Mouse (Mus musculus) liver, embryonic 11.5 days (tissue): Measurements from ENCODE around the gene Gm13285. TPM values are rescaled to one million over a fixed set of nuclear protein-coding genes. Genes with fewer than 3 reads are reported as not detected.

Experiments used
- ATAC-seq: fragments of 200-750 bp; cut with Nextera tagmentation; replicated peaks from 2 replicates; pipeline ENCODE4 v1.8.0; 2017; ENCODE audit warnings: moderate number of reproducible peaks, mild to moderate bottlenecking, moderate TSS enrichment, moderate library complexity; ENCODE audit not compliant: low FRiP score
- DNase-seq: peaks from one replicate; pipeline ENCODE4 v3.0.0-alpha.2; 2017; ENCODE audit warnings: low spot score
- H3K27ac ChIP-seq: fragments of 300-500 bp; sonication (generic); 2 replicates; pipeline ENCODE4 v1.5.1; 2014; ENCODE audit warnings: mild to moderate bottlenecking, low read depth, low read length, control low read depth
- H3K27me3 ChIP-seq: fragments of 300-500 bp; sonication (generic); replicated peaks from 2 replicates; pipeline ENCODE4 v1.6.1; 2014; ENCODE audit warnings: low read length, mixed read lengths; ENCODE audit not compliant: control insufficient read depth, insufficient read depth
- H3K36me3 ChIP-seq: fragments of 300-500 bp; sonication (generic); 2 replicates; pipeline ENCODE4 v1.6.1; 2014; ENCODE audit warnings: mild to moderate bottlenecking, low read length, moderate library complexity, mixed read lengths; ENCODE audit not compliant: control insufficient read depth, insufficient read depth
- H3K4me1 ChIP-seq: fragments of 300-500 bp; sonication (generic); replicated peaks from 2 replicates; pipeline ENCODE4 v1.6.1; 2014; ENCODE audit warnings: low read length, mixed read lengths; ENCODE audit not compliant: control insufficient read depth, insufficient read depth
- H3K4me2 ChIP-seq: fragments of 300-500 bp; sonication (generic); 2 replicates; pipeline ENCODE4 v1.6.1; 2014; ENCODE audit warnings: mild to moderate bottlenecking, control low read depth, moderate library complexity
- H3K4me3 ChIP-seq: fragments of 300-500 bp; sonication (generic); 2 replicates; pipeline ENCODE4 v1.5.1; 2014; ENCODE audit warnings: low read depth, low read length, control low read depth
- H3K9ac ChIP-seq: fragments of 300-500 bp; sonication (generic); 2 replicates; pipeline ENCODE4 v1.6.1; 2014; ENCODE audit warnings: low read depth, low read length, control low read depth
- H3K9me3 ChIP-seq: fragments of 300-500 bp; sonication (generic); 2 replicates; pipeline ENCODE4 v1.6.1; 2016; ENCODE audit warnings: low read length, inconsistent platforms, mixed read lengths; ENCODE audit not compliant: control insufficient read depth
- WGBS: fragments of 180-500 bp; shearing (Covaris S2); extraction: QIAGEN DNeasy Blood & Tissue Kit; methylation state at CpG from one replicate; pipeline ENCODE4 v1.1.7; 2014; 5-methylcytosine and 5-hydroxymethylcytosine counted together
- polyA plus RNA-seq: library from polyadenylated mRNA; unstranded; fragments of >200 nt; fragmentation: Nextera tagmentation; extraction: Ambion mirVana; gene quantifications from 2 replicates; pipeline ENCODE4 v1.2.1, GENCODE M21; 2014

Gene Gm13285
- polyA plus RNA-seq, 1 experiment from 2014 or later = 0.26 TPM

- WGBS = 45% methylated on average over 1 of the region's 1 CpGs
- H3K27me3 ChIP-seq = no peaks in the 10 kb centered on the region
- DNase-seq = no peak
Observed at GRCm38 (mm10) chr4:88849698-88850097, 50.2 kb downstream of the Gm13285 start, which contains the start of gene Ifna1. Gene Ifna1, plus strand, starts transcription at chr4:88850087.

More at GRCm38 (mm10) chr4:88849698-88850097, 50.2 kb downstream of the Gm13285 start, which contains the start of gene Ifna1:
- ATAC-seq = no peak
- Histone ChIP-seq H3K4me1 (no peaks in the 10 kb centered on the region), H3K36me3 (no peaks in the 10 kb centered on the region), H3K4me2 (no peak within 1 kb of the TSS), H3K9me3 (no peaks in the 10 kb centered on the region), H3K27ac (no peak within 1 kb of the TSS), H3K4me3 (no peak within 1 kb of the TSS), H3K9ac (no peak within 1 kb of the TSS)

Other genes with a start within 250 kb of the Gm13285 start
- not detected in 2 replicates for gene Ifna15, start 241.4 kb upstream of the Gm13285 start, polyA plus RNA-seq
- gene Ifna14, start 227.9 kb upstream of the Gm13285 start, polyA plus RNA-seq = not detected in 2 replicates
- not detected in 2 replicates for gene Ifna9, start 207.3 kb upstream of the Gm13285 start, polyA plus RNA-seq
- not detected in 2 replicates for gene Ifna12, start 196.3 kb upstream of the Gm13285 start, polyA plus RNA-seq
- gene C87499, start 165.3 kb upstream of the Gm13285 start, polyA plus RNA-seq = not detected in 2 replicates
- not detected in 2 replicates for gene Ifna13, start 155.2 kb upstream of the Gm13285 start, polyA plus RNA-seq
- not detected in 2 replicates for gene Ifna16, start 122.7 kb upstream of the Gm13285 start, polyA plus RNA-seq
- gene Ifna2, start 115.8 kb upstream of the Gm13285 start, polyA plus RNA-seq = not detected in 2 replicates
- gene Ifnab, start 108.3 kb upstream of the Gm13285 start, polyA plus RNA-seq = not detected in 2 replicates
- gene Gm26566, start 77.9 kb upstream of the Gm13285 start, polyA plus RNA-seq = 0.85 and 0.96 TPM in 2 replicates
- 65.1 and 72.9 TPM in 2 replicates for gene Klhl9, start 77.2 kb upstream of the Gm13285 start, polyA plus RNA-seq
- not detected in 2 replicates for gene Gm13271, start 44.8 kb upstream of the Gm13285 start, polyA plus RNA-seq
- not detected in 2 replicates for gene Gm13283, start 39.5 kb upstream of the Gm13285 start, polyA plus RNA-seq
- gene Gm13290, start 25.8 kb upstream of the Gm13285 start, polyA plus RNA-seq = not detected in 2 replicates
- gene Gm13289, start 22.7 kb upstream of the Gm13285 start, polyA plus RNA-seq = not detected in 2 replicates
- not detected in 2 replicates for gene Gm13272, start 19.8 kb upstream of the Gm13285 start, polyA plus RNA-seq
- not detected in 2 replicates for gene Ifnz, start 17.5 kb upstream of the Gm13285 start, polyA plus RNA-seq
- not detected in 2 replicates for gene Gm13276, start 14.0 kb upstream of the Gm13285 start, polyA plus RNA-seq
- gene Gm13277, start 11.0 kb upstream of the Gm13285 start, polyA plus RNA-seq = not detected in 2 replicates
- not detected in 2 replicates for gene Gm13278, start 8.1 kb upstream of the Gm13285 start, polyA plus RNA-seq
- gene Gm13275, start 5.2 kb upstream of the Gm13285 start, polyA plus RNA-seq = not detected in 2 replicates
- not detected in 2 replicates for gene Gm13279, start 2.3 kb upstream of the Gm13285 start, polyA plus RNA-seq
- gene Gm13287, start 3.6 kb downstream of the Gm13285 start, polyA plus RNA-seq = not detected in 2 replicates
- not detected in 2 replicates for gene Gm13288, start 5.9 kb downstream of the Gm13285 start, polyA plus RNA-seq
- not detected in 2 replicates for gene Ifna7, start 16.6 kb downstream of the Gm13285 start, polyA plus RNA-seq
- gene Ifna11, start 20.3 kb downstream of the Gm13285 start, polyA plus RNA-seq = not detected in 2 replicates
- not detected in 2 replicates for gene Ifna6, start 27.8 kb downstream of the Gm13285 start, polyA plus RNA-seq
- not detected in 2 replicates for gene Ifna5, start 35.9 kb downstream of the Gm13285 start, polyA plus RNA-seq
- not detected in 2 replicates for gene Ifna4, start 42.2 kb downstream of the Gm13285 start, polyA plus RNA-seq
- gene Ifna1, start 50.4 kb downstream of the Gm13285 start, polyA plus RNA-seq = not detected in 2 replicates
- not detected in 2 replicates for gene Ifne, start 80.5 kb downstream of the Gm13285 start, polyA plus RNA-seq